Mouse (Mus musculus): ENCODE results near the gene BC004004.

- TF ChIP-seq CTCF (IDR thresholded peaks at IDR 0.05; ENCODE audit: low read depth, low read length) = no peak
- TF ChIP-seq GATA1 (IDR thresholded peaks at IDR 0.05; ENCODE audit: borderline replicate concordance, low read length) = no peak
- no peak for TF ChIP-seq TAL1 (conservative IDR thresholded peaks at IDR 0.05; ENCODE audit: low read depth, low read length)
- no peak for TF ChIP-seq GATA2 (IDR thresholded peaks at IDR 0.05; ENCODE audit: borderline replicate concordance, low read depth, low read length)
- no peak for TF ChIP-seq POLR2AphosphoS5 (IDR thresholded peaks at IDR 0.05; ENCODE audit: insufficient replicate concordance, low read depth, low read length)
These were observed 19.1 kb upstream of the BC004004 start for GRCm38 (mm10) chr17:29249512-29249911.

Measured in G1E (cell line).